Mouse (Mus musculus) midbrain, embryonic 12.5 days (tissue): ENCODE measurements around the gene Rere. TPM values are rescaled to one million over a fixed set of nuclear protein-coding genes. Genes with fewer than 3 reads are reported as not detected.
A peak's percentile ranks its signal among the peaks of the same experiment; 100 is the strongest.
"Not testable (repeated sequence)": the region's sequence is repeated elsewhere in the genome, so short reads cannot be mapped to it uniquely, and the experiment has no call there.

Experiments
- ATAC-seq: fragments of 200-750 bp; cut with Nextera tagmentation; 2 replicates; pipeline ENCODE4 v1.8.0; 2017; ENCODE audit warnings: low read depth, moderate TSS enrichment, moderate library complexity; ENCODE audit not compliant: low FRiP score
- H3K27ac ChIP-seq: fragments of 300-500 bp; sonication (generic); replicated peaks from 2 replicates; pipeline ENCODE4 v1.5.1; 2016; ENCODE audit warnings: mild to moderate bottlenecking
- H3K27me3 ChIP-seq: fragments of 300-500 bp; sonication (generic); 2 replicates; pipeline ENCODE4 v1.6.1; 2016; ENCODE audit warnings: mild to moderate bottlenecking
- H3K36me3 ChIP-seq: fragments of 300-500 bp; sonication (generic); 2 replicates; pipeline ENCODE4 v1.6.1; 2016
- H3K4me1 ChIP-seq: fragments of 300-500 bp; sonication (generic); 2 replicates; pipeline ENCODE4 v1.6.1; 2016
- H3K4me2 ChIP-seq: fragments of 300-500 bp; sonication (generic); replicated peaks from 2 replicates; pipeline ENCODE4 v1.6.1; 2016; ENCODE audit warnings: mild to moderate bottlenecking, moderate library complexity
- H3K4me3 ChIP-seq: fragments of 300-500 bp; sonication (generic); 2 replicates; pipeline ENCODE4 v1.5.1; 2016; ENCODE audit warnings: mild to moderate bottlenecking
- H3K9ac ChIP-seq: fragments of 300-500 bp; sonication (generic); replicated peaks from 2 replicates; pipeline ENCODE4 v1.6.1; 2016; ENCODE audit warnings: mild to moderate bottlenecking, moderate library complexity
- H3K9me3 ChIP-seq: fragments of 300-500 bp; sonication (generic); 2 replicates; pipeline ENCODE4 v1.6.1; 2016; ENCODE audit warnings: mild to moderate bottlenecking
- WGBS: fragments of 180-500 bp; shearing (Covaris S2); methylation state at CpG from one replicate; pipeline ENCODE4 v1.1.7; 2016; 5-methylcytosine and 5-hydroxymethylcytosine counted together
- polyA plus RNA-seq: library from polyadenylated mRNA; unstranded; fragments of >200 nt; fragmentation: Nextera tagmentation; extraction: Ambion mirVana; gene quantifications from 2 replicates; pipeline ENCODE4 v1.2.1, GENCODE M21; 2016

Gene Rere
- polyA plus RNA-seq, 1 experiment from 2014 or later: 50.7 TPM

DNA sequence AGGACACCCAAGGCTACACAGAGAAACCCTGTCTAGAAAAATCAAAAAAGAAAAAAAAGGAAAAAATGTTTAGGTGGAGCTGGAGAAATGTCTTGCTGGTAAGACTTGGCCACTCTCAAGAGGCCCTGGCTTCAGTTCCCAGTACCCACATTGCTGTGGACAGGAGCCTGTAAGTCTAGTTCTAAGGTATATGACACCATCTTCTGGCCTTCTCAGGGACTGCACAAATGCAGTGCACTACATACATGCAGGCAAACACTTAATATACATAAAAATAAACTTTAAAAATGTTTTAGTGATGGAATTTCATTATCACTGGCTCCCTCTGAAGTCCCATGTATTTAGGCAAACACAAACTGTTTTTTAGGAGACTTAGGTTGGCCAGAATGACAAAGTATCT is 274.3 kb downstream of the Rere start:
- H3K4me3 ChIP-seq: no peak overlapping the region
- no peaks in the 10 kb centered on the region for H3K27me3 ChIP-seq
- 0 out of 2 replicates have a peak, but pooled peaks cover 9% of the 10 kb centered on the region for H3K36me3 ChIP-seq
- H3K4me2 ChIP-seq: no peak overlapping the region
- H3K9ac ChIP-seq: no peak overlapping the region
- no peak for ATAC-seq
- H3K9me3 ChIP-seq: no peaks in the 10 kb centered on the region
- H3K27ac ChIP-seq: peak overlapping the region; percentile 85
- H3K4me1 ChIP-seq: peaks cover 22% of the 10 kb centered on the region

DNA sequence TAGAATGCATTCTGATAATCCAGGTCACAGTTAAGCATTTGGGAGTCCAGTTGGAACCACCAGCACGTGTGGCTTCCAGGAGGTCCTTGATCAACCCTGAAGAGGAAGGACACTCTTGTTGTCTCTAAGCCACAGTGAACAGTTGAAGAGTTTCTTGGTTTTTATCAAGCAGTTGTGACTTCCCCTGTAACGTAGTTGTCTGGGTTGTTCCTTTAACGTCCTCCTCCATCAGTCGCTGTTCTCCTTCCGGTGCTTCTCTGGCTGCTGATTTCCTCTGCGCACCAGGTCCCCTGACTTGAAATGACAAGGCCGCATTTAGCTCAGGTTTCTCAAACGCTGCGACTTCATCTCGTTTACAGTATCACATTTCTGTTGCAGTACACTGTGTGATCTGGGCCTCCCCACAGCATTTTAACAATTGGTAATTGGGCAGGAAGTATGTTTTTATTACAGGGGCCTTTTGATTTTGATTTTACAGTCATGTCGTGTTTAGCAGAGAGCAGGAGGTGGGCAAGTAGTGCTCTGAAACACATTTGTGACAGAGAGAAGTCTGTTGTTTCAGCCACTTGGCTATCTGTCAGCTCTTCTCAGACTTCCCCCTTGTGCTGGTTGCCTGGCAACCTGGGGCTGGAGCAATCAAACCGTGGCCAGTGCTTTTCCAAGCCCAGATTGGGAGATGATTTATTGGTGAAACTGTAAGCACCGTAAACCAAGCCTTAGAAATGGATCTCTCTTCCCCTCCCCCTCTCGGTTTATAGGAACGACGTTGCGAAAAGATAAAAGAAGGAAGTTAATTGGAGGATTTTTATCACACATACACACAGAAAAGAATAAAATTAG is 275.2 kb downstream of the Rere start:
- WGBS: 52% methylated on average over 17 of the region's 17 CpGs
- 0 out of 2 replicates have a peak, but pooled peaks cover 9% of the 10 kb centered on the region for H3K36me3 ChIP-seq
- no peak overlapping the region for H3K9ac ChIP-seq
- H3K27ac ChIP-seq: peak overlapping the region; percentile 85
- no peak overlapping the region for H3K4me3 ChIP-seq
- H3K27me3 ChIP-seq: no peaks in the 10 kb centered on the region
- H3K4me1 ChIP-seq: peaks cover 22% of the 10 kb centered on the region
- peak; percentile 71 for ATAC-seq
- H3K4me2 ChIP-seq: peak overlapping the region; percentile 29; the same call in 1 of the 2 replicates
- H3K9me3 ChIP-seq: no peaks in the 10 kb centered on the region

DNA sequence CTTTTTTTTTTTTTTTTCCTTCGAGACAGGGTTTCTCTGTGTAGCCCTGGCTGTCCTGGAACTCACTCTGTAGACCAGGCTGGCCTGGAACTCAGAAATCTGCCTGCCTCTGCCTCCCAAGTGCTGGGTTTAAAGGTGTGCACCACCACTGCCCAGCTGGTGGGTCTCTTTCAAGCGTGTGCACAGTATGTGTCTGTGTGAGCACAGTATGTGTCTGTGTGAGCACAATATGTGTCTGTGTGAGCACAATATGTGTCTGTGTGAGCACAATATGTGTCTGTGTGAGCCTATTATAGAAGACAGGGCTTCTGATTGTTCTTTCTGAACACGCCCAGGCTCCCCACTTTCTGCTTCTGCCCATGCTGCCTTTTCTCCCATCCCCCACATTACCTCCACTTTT is 275.8 kb downstream of the Rere start:
- not testable (repeated sequence) for H3K4me2 ChIP-seq, H3K4me3 ChIP-seq, ATAC-seq, H3K36me3 ChIP-seq, H3K9me3 ChIP-seq, H3K9ac ChIP-seq, H3K27me3 ChIP-seq
- Histone ChIP-seq H3K27ac (peak overlapping the region; percentile 85), H3K4me1 (peaks cover 22% of the 10 kb centered on the region)
- WGBS: 78% methylated on average over 3 of the region's 3 CpGs

DNA sequence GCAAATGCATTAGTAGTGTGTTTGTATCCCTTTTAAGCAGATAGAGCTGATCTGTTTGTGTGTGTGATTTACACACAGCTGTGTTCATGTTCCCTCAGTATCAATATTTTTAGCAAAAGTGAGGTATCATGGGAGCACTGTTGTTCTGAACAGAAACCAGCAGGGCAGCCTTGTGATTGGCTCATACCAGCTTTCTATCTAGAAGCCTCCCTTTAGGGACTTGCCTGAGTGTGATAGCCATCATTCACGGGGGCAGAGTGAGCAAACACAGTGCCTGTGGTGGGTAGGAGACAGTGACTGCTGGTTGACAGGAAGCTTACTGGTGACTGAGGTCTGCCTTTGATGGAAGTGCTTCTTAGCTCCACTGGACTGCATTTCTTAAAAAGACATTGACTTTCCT is 276.5 kb downstream of the Rere start:
- Histone ChIP-seq H3K4me2 (no peak overlapping the region), H3K36me3 (0 out of 2 replicates have a peak, but pooled peaks cover 9% of the 10 kb centered on the region), H3K27ac (peak overlapping the region; percentile 85), H3K9ac (no peak overlapping the region), H3K4me1 (peaks cover 26% of the 10 kb centered on the region), H3K9me3 (no peaks in the 10 kb centered on the region), H3K4me3 (no peak overlapping the region), H3K27me3 (no peaks in the 10 kb centered on the region)
- 69% methylated on average over 1 of the region's 1 CpGs for WGBS
- ATAC-seq: no peak

DNA sequence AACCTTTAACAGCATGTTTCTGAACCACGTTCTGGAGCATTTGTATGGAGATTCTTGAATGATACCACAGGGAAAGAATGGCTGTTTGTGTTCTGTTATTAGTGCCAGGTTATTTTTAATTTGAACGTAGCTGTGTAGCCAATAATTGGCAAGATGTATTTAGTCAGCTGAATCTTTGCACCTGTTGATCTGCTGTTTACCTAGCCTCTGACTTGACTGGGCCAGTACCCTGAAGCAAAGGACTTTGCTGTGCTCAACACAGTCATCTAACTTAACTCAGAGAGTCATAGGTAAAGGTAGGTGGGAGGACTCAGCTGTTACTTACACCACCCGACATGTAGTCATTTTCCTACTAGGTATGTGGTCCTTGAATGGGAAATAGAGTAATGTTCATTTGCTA is 278.1 kb downstream of the Rere start:
- no peak for ATAC-seq
- WGBS: 89% methylated on average over 3 of the region's 3 CpGs
- H3K4me1 ChIP-seq: peaks cover 36% of the 10 kb centered on the region

DNA sequence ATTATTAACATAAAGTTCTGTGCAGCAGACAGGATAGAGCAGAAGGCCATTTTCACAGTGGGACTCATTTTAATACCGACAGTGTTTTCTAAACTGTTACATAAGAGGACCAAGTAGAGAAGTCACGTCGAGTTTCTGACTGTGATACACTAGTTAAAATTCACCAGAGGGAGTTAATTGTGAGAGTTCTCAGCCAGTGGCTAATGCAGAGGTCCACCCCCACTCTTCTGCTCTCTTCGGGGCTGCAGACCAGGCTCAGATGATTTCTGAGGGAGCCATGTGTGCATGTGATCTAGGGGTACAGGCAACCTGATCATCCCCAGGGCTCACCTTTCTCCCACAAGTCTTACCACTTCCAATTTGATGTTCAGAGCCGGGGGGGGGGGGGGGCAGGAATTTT is 281.8 kb downstream of the Rere start:
- 0 out of 2 replicates have a peak, but pooled peaks cover 4% of the 10 kb centered on the region for H3K27me3 ChIP-seq
- H3K4me3 ChIP-seq: no peak overlapping the region
- ATAC-seq: no peak
- no peaks in the 10 kb centered on the region for H3K36me3 ChIP-seq
- no peaks in the 10 kb centered on the region for H3K9me3 ChIP-seq
- peaks cover 19% of the 10 kb centered on the region for H3K4me1 ChIP-seq
- 51% methylated on average over 5 of the region's 5 CpGs for WGBS
- H3K4me2 ChIP-seq: no peak overlapping the region
- no peak overlapping the region for H3K9ac ChIP-seq
- peak overlapping the region; percentile 39; the same call in 1 of the 2 replicates for H3K27ac ChIP-seq

More for the DNA sequence above, 278.1 kb downstream of the Rere start:
- no peaks in the 10 kb centered on the region for H3K27me3 ChIP-seq
- H3K36me3 ChIP-seq: 0 out of 2 replicates have a peak, but pooled peaks cover 8% of the 10 kb centered on the region
- H3K9me3 ChIP-seq: no peaks in the 10 kb centered on the region
- no peak overlapping the region for H3K4me3 ChIP-seq
- H3K4me2 ChIP-seq: no peak overlapping the region
- H3K9ac ChIP-seq: no peak overlapping the region
- H3K27ac ChIP-seq: no peak overlapping the region

DNA sequence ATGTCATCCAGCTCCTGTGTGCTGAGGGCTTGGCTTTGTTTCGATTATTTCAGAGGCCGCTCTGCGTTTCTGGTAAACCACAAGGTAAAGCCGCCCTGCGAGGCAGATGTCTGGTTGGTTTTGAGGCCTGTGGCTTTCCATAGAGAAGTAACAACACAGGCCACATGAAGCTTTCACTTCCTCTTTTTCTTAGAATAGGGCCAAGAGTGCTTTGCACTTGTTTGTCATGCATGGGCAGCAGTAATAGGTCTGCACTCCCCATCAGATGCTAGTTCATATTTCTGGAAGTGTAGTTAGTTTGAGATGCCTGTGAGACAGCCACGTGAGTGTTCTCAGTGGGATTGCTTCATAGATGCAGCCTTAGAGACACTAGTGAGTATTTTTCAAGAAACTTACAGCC is 284.7 kb downstream of the Rere start:
- Histone ChIP-seq H3K27me3 (0 out of 2 replicates have a peak, but pooled peaks cover 4% of the 10 kb centered on the region), H3K4me1 (peaks cover 38% of the 10 kb centered on the region), H3K9ac (no peak overlapping the region), H3K9me3 (no peaks in the 10 kb centered on the region), H3K4me3 (no peak overlapping the region), H3K27ac (0 out of 2 replicates have a peak overlapping the region, but pooled peaks have one; percentile 0), H3K4me2 (no peak overlapping the region), H3K36me3 (no peaks in the 10 kb centered on the region)
- ATAC-seq: no peak
- 87% methylated on average over 6 of the region's 6 CpGs for WGBS

DNA sequence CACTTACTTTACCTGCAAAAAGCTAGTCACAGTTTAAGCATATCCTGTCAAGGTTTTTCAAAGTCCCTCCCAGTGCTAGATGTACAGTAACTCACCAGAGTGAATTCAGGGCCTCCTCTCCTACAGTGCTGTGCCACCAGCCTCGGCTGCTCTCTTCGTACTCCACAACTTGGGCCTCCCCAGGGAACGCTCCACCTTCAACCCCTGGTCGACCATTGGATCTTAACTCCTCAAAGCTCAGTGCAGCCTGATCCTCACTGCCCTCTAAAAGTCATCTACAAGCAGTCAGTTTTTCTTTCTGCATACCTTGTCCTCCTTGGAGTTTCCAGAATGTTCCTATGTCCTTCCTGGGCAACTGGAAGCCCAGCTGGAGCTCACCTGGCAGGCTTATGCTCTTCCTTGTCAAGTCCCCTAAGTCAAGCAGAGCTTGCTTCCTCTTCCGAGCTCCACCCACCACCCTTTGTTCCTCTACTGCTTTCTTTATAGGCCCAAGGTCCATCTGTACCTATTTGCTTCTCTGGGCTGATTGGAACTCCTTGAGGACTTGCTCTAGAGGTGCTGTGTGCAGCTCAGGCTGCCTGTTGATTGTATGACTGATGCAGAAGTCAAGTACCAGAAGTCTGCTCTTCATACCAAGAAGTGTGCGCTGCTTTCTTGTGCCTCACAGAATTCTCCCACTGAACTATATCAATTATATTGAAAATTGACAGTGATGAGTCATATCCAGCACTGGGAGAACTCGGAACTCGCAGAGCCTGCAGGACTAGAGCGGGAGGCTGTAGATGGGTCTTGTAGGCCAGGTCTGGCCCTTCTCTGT is 287.1 kb downstream of the Rere start:
- Histone ChIP-seq H3K9ac (peak overlapping the region; percentile 87), H3K4me3 (peak overlapping the region; percentile 73), H3K36me3 (no peaks in the 10 kb centered on the region), H3K4me1 (peaks cover 28% of the 10 kb centered on the region), H3K27ac (peak overlapping the region; percentile 89), H3K9me3 (no peaks in the 10 kb centered on the region), H3K4me2 (peak overlapping the region; percentile 89), H3K27me3 (0 out of 2 replicates have a peak, but pooled peaks cover 4% of the 10 kb centered on the region)
- 40% methylated on average over 9 of the region's 9 CpGs for WGBS
- ATAC-seq: no peak

DNA sequence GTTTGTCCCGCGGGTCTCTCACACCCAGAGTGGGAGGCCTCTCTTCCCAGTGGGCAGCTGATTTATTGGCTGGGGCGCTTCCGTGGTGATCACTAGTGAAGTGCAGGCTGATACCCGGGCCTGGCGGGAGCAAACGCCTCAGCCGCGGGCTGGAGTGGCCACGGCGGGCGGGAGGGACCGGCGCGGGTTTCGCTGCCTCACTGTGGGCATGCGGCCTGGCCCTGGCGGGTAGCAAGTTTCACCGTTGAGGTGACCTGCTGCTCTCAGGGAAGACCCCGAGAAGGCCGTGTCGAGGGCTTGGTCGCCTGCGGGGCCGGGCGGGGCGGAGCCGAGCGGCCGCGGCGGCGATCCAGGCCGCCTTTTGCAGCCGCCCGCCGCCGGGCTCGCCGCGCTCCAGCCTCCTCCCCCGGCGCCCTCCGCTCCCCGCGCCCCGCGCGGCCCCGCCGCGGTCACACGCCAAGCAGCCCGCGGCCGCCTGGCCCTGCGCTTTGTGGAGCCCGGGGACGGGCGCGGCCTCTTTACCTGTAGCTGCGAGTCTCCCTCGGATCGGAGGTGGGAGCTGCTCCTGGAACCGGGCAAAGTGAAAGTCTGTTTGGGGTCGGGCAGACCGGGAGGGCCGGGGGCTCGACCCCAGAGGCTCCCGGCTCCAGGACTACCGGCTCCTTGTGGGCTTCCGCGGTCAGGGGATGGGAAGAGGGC is 287.8 kb downstream of the Rere start:
- H3K9ac ChIP-seq: peak overlapping the region; percentile 87
- H3K27ac ChIP-seq: peak overlapping the region; percentile 89
- peak; percentile 94 for ATAC-seq
- peaks cover 23% of the 10 kb centered on the region for H3K4me1 ChIP-seq
- H3K4me3 ChIP-seq: peak overlapping the region; percentile 73
- H3K27me3 ChIP-seq: 0 out of 2 replicates have a peak, but pooled peaks cover 4% of the 10 kb centered on the region
- H3K36me3 ChIP-seq: 0 out of 2 replicates have a peak, but pooled peaks cover 5% of the 10 kb centered on the region
- H3K9me3 ChIP-seq: no peaks in the 10 kb centered on the region
- WGBS: under 1% methylated on average over 59 of the region's 73 CpGs
- peak overlapping the region; percentile 89 for H3K4me2 ChIP-seq

DNA sequence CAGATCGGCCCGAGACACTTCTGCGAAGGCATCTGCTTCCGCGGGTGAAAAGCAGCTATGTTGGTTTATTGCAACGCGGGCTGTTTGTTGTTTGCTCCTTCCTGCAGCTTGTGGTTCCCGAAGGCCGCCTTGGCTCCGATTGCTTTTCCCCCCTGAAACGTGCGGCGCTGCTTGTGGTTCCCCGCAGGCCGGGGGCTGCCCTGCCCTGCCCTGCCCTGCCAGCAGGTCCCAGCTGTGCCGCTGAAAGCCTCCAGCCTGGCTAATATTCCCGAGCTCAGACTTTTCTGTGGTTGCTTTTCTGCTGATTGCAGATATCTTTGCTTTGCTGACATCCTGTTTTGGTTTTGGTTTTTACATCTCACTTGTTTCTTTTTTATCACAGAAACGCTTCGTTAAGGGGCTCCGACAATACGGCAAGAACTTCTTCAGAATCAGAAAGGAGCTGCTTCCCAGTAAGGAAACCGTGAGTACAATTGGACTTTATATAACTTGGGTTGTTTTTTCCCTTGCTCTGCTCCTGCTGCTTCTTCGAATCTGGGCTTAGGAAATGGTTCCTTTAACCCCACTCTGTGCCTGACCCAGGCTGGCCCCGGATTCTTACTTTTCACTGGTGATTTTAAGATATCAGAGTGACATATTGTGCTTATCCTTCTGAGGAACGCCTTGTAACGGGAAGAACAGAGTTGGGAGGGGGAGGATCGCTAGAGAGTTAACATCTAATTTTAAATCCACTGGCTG is 288.6 kb downstream of the Rere start:
- peak overlapping the region; percentile 89 for H3K27ac ChIP-seq
- H3K4me3 ChIP-seq: peak overlapping the region; percentile 73
- 1% methylated on average over 27 of the region's 27 CpGs for WGBS
- peak overlapping the region; percentile 87 for H3K9ac ChIP-seq
- H3K9me3 ChIP-seq: no peaks in the 10 kb centered on the region
- H3K4me1 ChIP-seq: peaks cover 23% of the 10 kb centered on the region
- ATAC-seq: peak; percentile 69
- H3K4me2 ChIP-seq: peak overlapping the region; percentile 89
- H3K36me3 ChIP-seq: 0 out of 2 replicates have a peak, but pooled peaks cover 9% of the 10 kb centered on the region
- 0 out of 2 replicates have a peak, but pooled peaks cover 4% of the 10 kb centered on the region for H3K27me3 ChIP-seq

DNA sequence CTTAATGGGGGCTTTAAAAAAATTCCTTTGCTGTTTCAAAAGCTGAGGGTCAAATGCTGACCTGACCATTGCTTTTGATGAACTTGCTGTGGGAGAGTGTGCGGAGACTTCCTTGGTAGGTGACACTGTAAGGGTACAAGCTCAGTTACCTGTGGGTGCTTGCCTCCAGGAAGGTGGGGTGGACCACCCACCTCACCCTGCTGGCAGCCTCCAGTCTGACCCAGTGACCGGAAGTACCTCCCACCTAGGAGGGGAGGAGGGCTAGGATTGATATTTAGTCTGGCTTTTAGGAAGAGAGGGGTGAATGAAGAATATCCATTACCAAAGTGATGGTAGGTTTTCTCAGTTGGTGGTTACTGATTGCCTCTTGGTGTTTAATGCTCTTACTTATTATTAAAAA is 289.3 kb downstream of the Rere start:
- 0 out of 2 replicates have a peak, but pooled peaks cover 9% of the 10 kb centered on the region for H3K36me3 ChIP-seq
- peak overlapping the region; percentile 12; the same call in 1 of the 2 replicates for H3K4me3 ChIP-seq
- 0 out of 2 replicates have a peak, but pooled peaks cover 4% of the 10 kb centered on the region for H3K27me3 ChIP-seq
- 47% methylated on average over 2 of the region's 2 CpGs for WGBS
- ATAC-seq: no peak
- H3K9me3 ChIP-seq: no peaks in the 10 kb centered on the region
- peak overlapping the region; percentile 34; the same call in 1 of the 2 replicates for H3K9ac ChIP-seq
- H3K4me2 ChIP-seq: peak overlapping the region; percentile 89
- no peak overlapping the region for H3K27ac ChIP-seq
- peaks cover 23% of the 10 kb centered on the region for H3K4me1 ChIP-seq
